Mouse (Mus musculus): ENCODE data around the gene Ncbp3. TPM values are rescaled to one million over a fixed set of nuclear protein-coding genes. Genes with fewer than 3 reads are reported as not detected.
A peak's percentile ranks its signal among the peaks of the same experiment; 100 is the strongest.

Gene Ncbp3
- total and polyA plus RNA-seq, 2 experiments from 2014 or later = 7.0 to 8.9 TPM

DNA sequence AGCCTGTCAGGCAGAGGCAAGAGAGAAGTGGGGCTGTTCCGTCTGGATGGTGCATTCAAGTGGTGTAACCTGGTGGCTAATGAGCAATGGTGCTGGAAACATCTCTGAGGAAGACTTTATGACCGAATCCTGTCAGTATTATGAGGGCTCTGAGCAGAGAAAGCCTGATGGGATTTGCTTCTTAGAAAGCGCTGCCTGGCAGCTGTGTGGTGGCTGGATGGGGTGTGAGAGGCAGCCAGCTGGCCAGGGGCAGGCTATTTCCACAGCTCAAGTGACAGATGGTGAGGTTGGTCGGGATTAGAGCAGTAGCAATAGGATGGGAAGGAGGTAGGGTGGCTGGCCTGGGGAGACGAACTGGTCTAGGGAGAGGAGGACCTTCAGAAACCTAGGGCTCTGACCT lies 16.0 kb upstream of the Ncbp3 start:
- Histone ChIP-seq H3K27me3 (ENCODE audit: control insufficient read depth, insufficient read depth, low read length) (no peaks in the 10 kb centered on the region), H3K4me1 (ENCODE audit: control insufficient read depth, insufficient read depth) (peaks cover 10% of the 10 kb centered on the region; the same call in 1 of the 2 replicates), H3K4me2 (ENCODE audit: low read depth, low read length) (peak overlapping the region; percentile 53), H3K27ac (ENCODE audit: low read depth) (no peak overlapping the region), H3K36me3 (replicated peaks; ENCODE audit: control insufficient read depth, insufficient read depth, low read length) (no peaks in the 10 kb centered on the region), H3K9me3 (replicated peaks; ENCODE audit: control insufficient read depth, low read length) (no peaks in the 10 kb centered on the region), H3K9ac (replicated peaks; ENCODE audit: low read depth, low read length) (no peak overlapping the region), H3K4me3 (ENCODE audit: low read depth, low read length) (no peak overlapping the region)
- WGBS = 79% methylated on average over 5 of the region's 5 CpGs
- TF ChIP-seq CTCF (IDR thresholded peaks at IDR 0.05; ENCODE audit: low read depth) = no peak
- no peak for TF ChIP-seq EP300 (IDR thresholded peaks at IDR 0.05; ENCODE audit: low read depth)
- no peak for DNase-seq (ENCODE audit: low spot score)
- no peak for ATAC-seq (ENCODE audit: insufficient read depth, low read depth)

DNA sequence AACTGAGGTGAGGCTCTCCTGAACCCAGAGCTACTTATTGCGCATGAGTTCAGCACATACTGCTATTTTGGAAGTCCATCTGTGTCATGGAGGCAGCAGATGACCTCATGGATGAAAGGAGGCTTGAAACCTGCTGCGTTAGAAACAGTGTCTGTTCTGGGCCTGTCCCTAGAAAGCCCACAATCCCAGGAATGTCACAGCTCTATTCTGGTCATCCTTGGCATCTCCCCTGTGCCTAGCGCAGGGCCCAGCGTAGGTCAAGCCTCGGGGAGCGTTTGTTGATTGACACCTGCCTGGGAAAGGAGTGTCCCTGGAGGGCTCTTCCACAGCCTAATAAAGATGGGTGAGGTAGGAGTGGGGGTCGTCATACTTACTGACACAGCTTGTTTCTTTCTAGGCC lies 11.5 kb upstream of the Ncbp3 start:
- H3K4me3 ChIP-seq (ENCODE audit: low read depth, low read length) = no peak overlapping the region
- no peak overlapping the region for H3K27ac ChIP-seq (ENCODE audit: low read depth)
- no peak overlapping the region for H3K9ac ChIP-seq (replicated peaks; ENCODE audit: low read depth, low read length)
- H3K9me3 ChIP-seq (replicated peaks; ENCODE audit: control insufficient read depth, low read length) = no peaks in the 10 kb centered on the region
- no peak for DNase-seq (ENCODE audit: low spot score)
- no peak for TF ChIP-seq EP300 (IDR thresholded peaks at IDR 0.05; ENCODE audit: low read depth)
- TF ChIP-seq CTCF (IDR thresholded peaks at IDR 0.05; ENCODE audit: low read depth) = no peak
- WGBS = 50% methylated on average over 7 of the region's 7 CpGs
- ATAC-seq (ENCODE audit: insufficient read depth, low read depth) = no peak
- H3K4me2 ChIP-seq (ENCODE audit: low read depth, low read length) = no peak overlapping the region
- no peaks in the 10 kb centered on the region for H3K27me3 ChIP-seq (ENCODE audit: control insufficient read depth, insufficient read depth, low read length)
- no peaks in the 10 kb centered on the region for H3K36me3 ChIP-seq (replicated peaks; ENCODE audit: control insufficient read depth, insufficient read depth, low read length)
- peaks cover 14% of the 10 kb centered on the region; the same call in 1 of the 2 replicates for H3K4me1 ChIP-seq (ENCODE audit: control insufficient read depth, insufficient read depth)

DNA sequence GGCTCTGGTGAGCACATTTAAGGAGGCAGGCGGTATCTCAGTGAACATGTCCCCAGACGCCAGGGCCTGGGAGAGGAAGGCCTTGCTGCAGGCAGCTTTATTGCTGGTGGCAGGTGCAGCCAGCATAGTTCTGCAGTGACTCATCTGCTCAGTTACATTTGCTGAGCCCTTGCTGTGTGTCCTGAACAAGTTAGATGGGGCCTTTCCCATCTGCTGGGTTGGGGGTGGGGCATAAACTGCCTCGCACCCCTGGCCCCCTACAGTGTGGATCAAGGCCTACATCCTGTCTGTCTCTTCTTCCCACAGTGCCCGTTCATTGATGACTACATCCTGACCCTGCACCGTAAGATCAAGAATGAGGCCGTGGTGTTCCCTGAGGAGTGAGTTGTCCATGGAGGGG lies 10.7 kb upstream of the Ncbp3 start:
- DNase-seq (ENCODE audit: low spot score) = no peak
- no peak overlapping the region for H3K27ac ChIP-seq (ENCODE audit: low read depth)
- no peaks in the 10 kb centered on the region for H3K9me3 ChIP-seq (replicated peaks; ENCODE audit: control insufficient read depth, low read length)
- H3K9ac ChIP-seq (replicated peaks; ENCODE audit: low read depth, low read length) = no peak overlapping the region
- H3K4me2 ChIP-seq (ENCODE audit: low read depth, low read length) = no peak overlapping the region
- no peak for TF ChIP-seq CTCF (IDR thresholded peaks at IDR 0.05; ENCODE audit: low read depth)
- TF ChIP-seq EP300 (IDR thresholded peaks at IDR 0.05; ENCODE audit: low read depth) = no peak
- ATAC-seq (ENCODE audit: insufficient read depth, low read depth) = no peak
- no peak overlapping the region for H3K4me3 ChIP-seq (ENCODE audit: low read depth, low read length)
- no peaks in the 10 kb centered on the region for H3K27me3 ChIP-seq (ENCODE audit: control insufficient read depth, insufficient read depth, low read length)
- H3K4me1 ChIP-seq (ENCODE audit: control insufficient read depth, insufficient read depth) = peaks cover 14% of the 10 kb centered on the region; the same call in 1 of the 2 replicates
- no peaks in the 10 kb centered on the region for H3K36me3 ChIP-seq (replicated peaks; ENCODE audit: control insufficient read depth, insufficient read depth, low read length)
- WGBS = 39% methylated on average over 6 of the region's 6 CpGs

DNA sequence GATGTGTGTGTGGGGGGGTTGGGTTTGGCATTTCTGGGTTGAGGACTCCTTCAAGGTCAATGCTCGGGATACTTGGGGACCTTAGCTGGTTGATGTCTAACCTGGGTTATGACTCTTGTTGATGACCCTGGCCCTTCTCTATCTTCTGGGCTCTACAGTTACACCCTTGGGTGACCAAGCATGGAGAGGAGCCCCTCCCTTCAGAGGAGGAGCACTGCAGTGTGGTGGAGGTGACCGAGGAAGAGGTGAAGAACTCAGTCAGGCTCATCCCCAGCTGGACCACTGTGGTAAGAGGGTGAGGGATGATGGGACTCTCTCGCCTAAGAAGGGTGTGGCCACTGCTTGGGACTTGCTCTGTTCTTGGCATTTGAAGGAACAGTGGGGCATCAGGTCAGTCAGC lies 9.9 kb upstream of the Ncbp3 start:
- Histone ChIP-seq H3K4me1 (ENCODE audit: control insufficient read depth, insufficient read depth) (peaks cover 14% of the 10 kb centered on the region; the same call in 1 of the 2 replicates), H3K4me3 (ENCODE audit: low read depth, low read length) (no peak overlapping the region), H3K27me3 (ENCODE audit: control insufficient read depth, insufficient read depth, low read length) (no peaks in the 10 kb centered on the region), H3K9me3 (replicated peaks; ENCODE audit: control insufficient read depth, low read length) (no peaks in the 10 kb centered on the region), H3K4me2 (ENCODE audit: low read depth, low read length) (no peak overlapping the region), H3K9ac (replicated peaks; ENCODE audit: low read depth, low read length) (no peak overlapping the region), H3K27ac (ENCODE audit: low read depth) (no peak overlapping the region), H3K36me3 (replicated peaks; ENCODE audit: control insufficient read depth, insufficient read depth, low read length) (no peaks in the 10 kb centered on the region)
- TF ChIP-seq CTCF (IDR thresholded peaks at IDR 0.05; ENCODE audit: low read depth) (no peak), EP300 (IDR thresholded peaks at IDR 0.05; ENCODE audit: low read depth) (no peak)
- no peak for ATAC-seq (ENCODE audit: insufficient read depth, low read depth)
- 93% methylated on average over 3 of the region's 3 CpGs for WGBS
- DNase-seq (ENCODE audit: low spot score) = no peak

DNA sequence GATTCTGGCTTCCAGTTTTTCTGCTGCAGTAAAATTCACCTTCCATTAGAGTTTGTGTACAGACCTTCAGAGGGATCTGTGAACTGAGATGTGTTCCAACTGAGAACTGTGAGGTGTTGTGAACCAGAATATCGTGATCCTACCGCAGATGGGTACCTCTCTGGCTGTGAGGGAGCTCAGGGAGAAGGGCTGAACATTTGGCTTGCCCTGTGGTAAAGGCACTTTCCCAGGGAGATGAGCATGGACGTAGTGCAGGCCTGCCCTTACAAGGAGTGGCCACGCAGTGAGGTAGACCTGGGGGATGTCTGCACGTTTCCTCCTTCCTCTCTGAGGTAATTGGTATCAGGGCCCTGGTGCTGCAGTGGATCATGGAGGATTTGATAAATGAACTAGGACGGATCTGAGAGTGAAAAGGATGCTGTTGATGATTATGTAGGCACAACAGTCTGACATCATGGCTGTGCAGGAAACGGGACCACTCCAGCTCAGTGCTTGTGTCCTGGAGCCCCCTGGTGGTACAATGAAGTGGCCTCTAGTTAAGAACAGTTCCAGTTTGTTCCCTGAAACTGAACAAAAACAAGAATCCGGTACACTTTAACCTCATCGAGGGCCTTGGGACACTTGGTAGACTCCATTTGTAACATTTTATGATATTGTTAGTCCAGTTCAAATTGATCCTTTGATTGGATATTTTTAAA lies 8.3 kb upstream of the Ncbp3 start:
- H3K4me2 ChIP-seq (ENCODE audit: low read depth, low read length) = no peak overlapping the region
- H3K36me3 ChIP-seq (replicated peaks; ENCODE audit: control insufficient read depth, insufficient read depth, low read length) = no peaks in the 10 kb centered on the region
- peak; percentile 83 for DNase-seq (ENCODE audit: low spot score)
- WGBS = 53% methylated on average over 9 of the region's 9 CpGs
- H3K9ac ChIP-seq (replicated peaks; ENCODE audit: low read depth, low read length) = no peak overlapping the region
- peaks cover 14% of the 10 kb centered on the region; the same call in 1 of the 2 replicates for H3K4me1 ChIP-seq (ENCODE audit: control insufficient read depth, insufficient read depth)
- H3K4me3 ChIP-seq (ENCODE audit: low read depth, low read length) = no peak overlapping the region
- TF ChIP-seq EP300 (IDR thresholded peaks at IDR 0.05; ENCODE audit: low read depth) = no peak
- peak; percentile 89 for TF ChIP-seq CTCF (IDR thresholded peaks at IDR 0.05; ENCODE audit: low read depth)
- H3K9me3 ChIP-seq (replicated peaks; ENCODE audit: control insufficient read depth, low read length) = no peaks in the 10 kb centered on the region
- peak; percentile 71 for ATAC-seq (ENCODE audit: insufficient read depth, low read depth)
- no peaks in the 10 kb centered on the region for H3K27me3 ChIP-seq (ENCODE audit: control insufficient read depth, insufficient read depth, low read length)
- no peak overlapping the region for H3K27ac ChIP-seq (ENCODE audit: low read depth)

All from heart, postnatal 0 days (tissue).